Mouse (Mus musculus) midbrain, embryonic 14.5 days (tissue): Measurements from ENCODE around the gene Gm20388. TPM values are rescaled to one million over a fixed set of nuclear protein-coding genes. Genes with fewer than 3 reads are reported as not detected.
"Not testable (repeated sequence)": the region's sequence is repeated elsewhere in the genome, so short reads cannot be mapped to it uniquely, and the experiment has no call there.

Experiments
- ATAC-seq: fragments of 200-750 bp; cut with Nextera tagmentation; 2 replicates; pipeline ENCODE4 v1.8.0; 2017; ENCODE audit warnings: moderate number of reproducible peaks, moderate library complexity; ENCODE audit not compliant: low FRiP score, low TSS enrichment
- DNase-seq: peaks from one replicate; pipeline ENCODE4 v3.0.0-alpha.2; 2015
- H3K27ac ChIP-seq: fragments of 300-500 bp; sonication (generic); replicated peaks from 2 replicates; pipeline ENCODE4 v1.5.1; 2014; ENCODE audit warnings: mild to moderate bottlenecking, low read depth, low read length, moderate library complexity
- H3K27me3 ChIP-seq: fragments of 300-500 bp; sonication (generic); 2 replicates; pipeline ENCODE4 v1.6.1; 2014; ENCODE audit warnings: low read length, control low read depth, mixed read lengths; ENCODE audit not compliant: control insufficient read depth, insufficient read depth
- H3K36me3 ChIP-seq: fragments of 300-500 bp; sonication (generic); 2 replicates; pipeline ENCODE4 v1.6.1; 2014; ENCODE audit warnings: low read length, control low read depth; ENCODE audit not compliant: control insufficient read depth, insufficient read depth
- H3K4me1 ChIP-seq: fragments of 300-500 bp; sonication (generic); 2 replicates; pipeline ENCODE4 v1.6.1; 2014; ENCODE audit warnings: mild to moderate bottlenecking, antibody characterized with exemption, low read length, control low read depth; ENCODE audit not compliant: control insufficient read depth, insufficient read depth
- H3K4me2 ChIP-seq: fragments of 300-500 bp; sonication (generic); 2 replicates; pipeline ENCODE4 v1.6.1; 2014; ENCODE audit warnings: mild to moderate bottlenecking, low read length, moderate library complexity
- H3K4me3 ChIP-seq: fragments of 300-500 bp; sonication (generic); replicated peaks from 2 replicates; pipeline ENCODE4 v1.5.1; 2014; ENCODE audit warnings: low read depth, low read length
- H3K9ac ChIP-seq: fragments of 300-500 bp; sonication (generic); replicated peaks from 2 replicates; pipeline ENCODE4 v1.6.1; 2014; ENCODE audit warnings: mild to moderate bottlenecking, low read length, moderate library complexity
- H3K9me3 ChIP-seq: fragments of 300-500 bp; sonication (generic); 2 replicates; pipeline ENCODE4 v1.6.1; 2016; ENCODE audit warnings: low read length, control low read depth, mixed read lengths; ENCODE audit not compliant: control insufficient read depth
- WGBS: fragments of 180-500 bp; shearing (Covaris S2); extraction: QIAGEN DNeasy Blood & Tissue Kit; methylation state at CpG from one replicate; pipeline ENCODE4 v1.1.7; 2014; 5-methylcytosine and 5-hydroxymethylcytosine counted together
- polyA plus RNA-seq: library from polyadenylated mRNA; unstranded; fragments of >200 nt; fragmentation: Nextera tagmentation; extraction: Ambion mirVana; gene quantifications from 2 replicates; pipeline ENCODE4 v1.2.1, GENCODE M21; 2014

Gene Gm20388
- polyA plus RNA-seq, 1 experiment from 2014 or later: 4.1 TPM

- no peak overlapping the region for H3K27ac ChIP-seq
- H3K4me2 ChIP-seq: no peak overlapping the region
- H3K4me1 ChIP-seq: no peaks in the 10 kb centered on the region
- no peak overlapping the region for H3K4me3 ChIP-seq
- no peaks in the 10 kb centered on the region for H3K27me3 ChIP-seq
- H3K9me3 ChIP-seq: no peaks in the 10 kb centered on the region
- 87% methylated on average over 6 of the region's 6 CpGs for WGBS
- DNase-seq: no peak
- no peak for ATAC-seq
- H3K36me3 ChIP-seq: no peaks in the 10 kb centered on the region
- H3K9ac ChIP-seq: no peak overlapping the region
Measured at GRCm38 (mm10) chr8:120715200-120715599, 804.6 kb downstream of the Gm20388 start.

- H3K4me2 ChIP-seq: no peak overlapping the region
- DNase-seq: no peak
- WGBS: 78% methylated on average over 15 of the region's 15 CpGs
- no peak overlapping the region for H3K27ac ChIP-seq
- H3K9ac ChIP-seq: no peak overlapping the region
- H3K4me1 ChIP-seq: no peaks in the 10 kb centered on the region
- no peaks in the 10 kb centered on the region for H3K27me3 ChIP-seq
- H3K4me3 ChIP-seq: no peak overlapping the region
- H3K36me3 ChIP-seq: no peaks in the 10 kb centered on the region
- H3K9me3 ChIP-seq: no peaks in the 10 kb centered on the region
- ATAC-seq: no peak
Measured at GRCm38 (mm10) chr8:120715996-120716680, 805.5 kb downstream of the Gm20388 start.

GRCm38 (mm10) chr8:120719586-120720236, 809.1 kb downstream of the Gm20388 start:
- Histone ChIP-seq H3K27me3 (no peaks in the 10 kb centered on the region), H3K9ac (no peak overlapping the region), H3K36me3 (no peaks in the 10 kb centered on the region), H3K4me2 (no peak overlapping the region), H3K4me1 (no peaks in the 10 kb centered on the region), H3K9me3 (no peaks in the 10 kb centered on the region), H3K27ac (no peak overlapping the region), H3K4me3 (no peak overlapping the region)
- DNase-seq: no peak
- 75% methylated on average over 19 of the region's 19 CpGs for WGBS
- no peak for ATAC-seq

GRCm38 (mm10) chr8:120723025-120723424, 812.4 kb downstream of the Gm20388 start:
- H3K9me3 ChIP-seq: no peaks in the 10 kb centered on the region
- H3K4me2 ChIP-seq: no peak overlapping the region
- ATAC-seq (no peak), DNase-seq (no peak)
- no peaks in the 10 kb centered on the region for H3K4me1 ChIP-seq
- no peaks in the 10 kb centered on the region for H3K27me3 ChIP-seq
- no peak overlapping the region for H3K9ac ChIP-seq
- H3K4me3 ChIP-seq: no peak overlapping the region
- 74% methylated on average over 6 of the region's 6 CpGs for WGBS
- H3K36me3 ChIP-seq: no peaks in the 10 kb centered on the region
- H3K27ac ChIP-seq: no peak overlapping the region

GRCm38 (mm10) chr8:120724096-120724495, 813.5 kb downstream of the Gm20388 start:
- H3K9me3 ChIP-seq, H3K36me3 ChIP-seq, H3K4me1 ChIP-seq, ATAC-seq, H3K4me3 ChIP-seq, H3K27ac ChIP-seq, H3K9ac ChIP-seq, H3K27me3 ChIP-seq, H3K4me2 ChIP-seq, DNase-seq: not testable (repeated sequence)
- 94% methylated on average over 2 of the region's 4 CpGs for WGBS

GRCm38 (mm10) chr8:120724816-120725575, 814.4 kb downstream of the Gm20388 start:
- Histone ChIP-seq H3K9me3 (no peaks in the 10 kb centered on the region), H3K9ac (no peak overlapping the region)
- no peak for ATAC-seq

GRCm38 (mm10) chr8:120725576-120725950, 814.9 kb downstream of the Gm20388 start:
- Histone ChIP-seq H3K27ac (no peak overlapping the region), H3K9me3 (no peaks in the 10 kb centered on the region), H3K4me2 (no peak overlapping the region), H3K9ac (no peak overlapping the region), H3K27me3 (no peaks in the 10 kb centered on the region), H3K4me3 (no peak overlapping the region), H3K4me1 (no peaks in the 10 kb centered on the region), H3K36me3 (no peaks in the 10 kb centered on the region)
- WGBS: 89% methylated on average over 5 of the region's 5 CpGs
- DNase-seq (no peak), ATAC-seq (no peak)

More at GRCm38 (mm10) chr8:120724816-120725575, 814.4 kb downstream of the Gm20388 start:
- Histone ChIP-seq H3K27ac (no peak overlapping the region), H3K4me2 (no peak overlapping the region), H3K4me1 (no peaks in the 10 kb centered on the region), H3K4me3 (no peak overlapping the region), H3K27me3 (no peaks in the 10 kb centered on the region), H3K36me3 (no peaks in the 10 kb centered on the region)
- 81% methylated on average over 17 of the region's 17 CpGs for WGBS
- DNase-seq: no peak

- H3K9ac ChIP-seq: no peak overlapping the region
- ATAC-seq (no peak), DNase-seq (no peak)
- no peak overlapping the region for H3K4me2 ChIP-seq
- WGBS: 78% methylated on average over 5 of the region's 5 CpGs
- no peaks in the 10 kb centered on the region for H3K9me3 ChIP-seq
- no peak overlapping the region for H3K27ac ChIP-seq
- no peaks in the 10 kb centered on the region for H3K36me3 ChIP-seq
- H3K4me3 ChIP-seq: no peak overlapping the region
- no peaks in the 10 kb centered on the region for H3K4me1 ChIP-seq
- no peaks in the 10 kb centered on the region for H3K27me3 ChIP-seq
Measured at GRCm38 (mm10) chr8:120726051-120726450, 815.4 kb downstream of the Gm20388 start.
